Mouse (Mus musculus) right cerebral cortex, postnatal 4 days (tissue): Measurements from ENCODE around the gene Tbc1d1.

Source experiments
- DNase-seq: peaks from one replicate; pipeline ENCODE4 v3.0.0-alpha.2; 2022

Gene Tbc1d1

DNA sequence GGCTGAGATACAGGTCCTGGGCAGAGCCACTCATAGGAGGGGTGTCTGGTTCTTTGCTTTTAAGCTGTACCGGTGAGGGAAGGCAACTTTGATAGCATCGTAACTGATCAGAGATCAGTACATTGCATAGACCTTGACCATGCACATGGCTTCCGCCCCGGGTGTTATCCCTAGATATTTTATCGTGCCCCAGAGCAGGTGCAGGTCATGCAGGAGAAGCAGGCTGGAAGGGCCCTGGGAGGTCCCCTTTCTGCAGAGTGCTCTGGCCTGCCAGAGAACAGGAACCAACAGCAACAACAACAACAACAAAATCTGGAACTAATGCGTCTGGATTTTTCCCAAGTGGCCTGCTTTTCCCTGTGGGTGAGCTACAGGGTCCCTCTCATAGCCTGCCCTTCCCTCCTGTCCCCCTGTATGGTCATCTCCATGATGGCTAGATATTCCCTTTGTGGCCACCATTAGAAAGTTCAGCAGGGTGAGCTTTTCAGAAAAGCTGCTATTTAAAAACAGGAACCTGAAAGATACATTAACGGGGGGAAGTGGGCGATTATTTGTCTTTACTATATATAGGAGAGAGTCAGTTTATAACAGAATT lies 236.4 kb downstream of the Tbc1d1 start:
- no peak for DNase-seq

- DNase-seq: no peak
Observed at GRCm38 (mm10) chr5:64393530-64393929, 237.4 kb downstream of the Tbc1d1 start.

- no peak for DNase-seq
Observed at GRCm38 (mm10) chr5:64398155-64398554, 242.1 kb downstream of the Tbc1d1 start.

DNA sequence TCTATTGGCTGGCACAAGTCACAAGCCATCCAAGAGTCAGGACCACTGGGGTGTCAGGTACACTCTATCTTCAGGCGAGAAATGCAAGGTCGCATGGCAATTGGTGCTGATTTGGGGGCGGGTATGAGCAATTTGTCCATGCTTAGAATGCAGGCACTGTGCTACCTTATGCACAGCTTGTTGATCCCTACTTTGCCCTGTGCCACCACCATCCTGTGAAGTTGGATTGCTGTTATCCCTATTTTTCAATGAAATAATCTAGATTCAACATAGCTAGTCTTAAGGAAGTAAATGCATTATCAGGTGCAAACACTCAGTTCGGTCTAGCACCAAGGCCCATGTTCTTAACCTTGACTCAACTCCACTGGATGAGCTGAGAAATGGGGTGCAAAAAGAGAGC lies 244.6 kb downstream of the Tbc1d1 start:
- DNase-seq: no peak
